Mouse (Mus musculus): ENCODE data around the gene Siae.

Gene Siae

GRCm38 (mm10) chr9:37670261-37670660 is 114.8 kb downstream of the Siae start:
- no peak for DNase-seq (ENCODE audit: low read depth in 1 of 2, low spot score in 2 of 2)

GRCm38 (mm10) chr9:37675287-37675686 is 119.8 kb downstream of the Siae start:
- DNase-seq (ENCODE audit: low read depth in 1 of 2, low spot score in 2 of 2), result no peak

GRCm38 (mm10) chr9:37681123-37681522 is 125.6 kb downstream of the Siae start:
- DNase-seq (ENCODE audit: low read depth in 1 of 2, low spot score in 2 of 2), result no peak

DNA sequence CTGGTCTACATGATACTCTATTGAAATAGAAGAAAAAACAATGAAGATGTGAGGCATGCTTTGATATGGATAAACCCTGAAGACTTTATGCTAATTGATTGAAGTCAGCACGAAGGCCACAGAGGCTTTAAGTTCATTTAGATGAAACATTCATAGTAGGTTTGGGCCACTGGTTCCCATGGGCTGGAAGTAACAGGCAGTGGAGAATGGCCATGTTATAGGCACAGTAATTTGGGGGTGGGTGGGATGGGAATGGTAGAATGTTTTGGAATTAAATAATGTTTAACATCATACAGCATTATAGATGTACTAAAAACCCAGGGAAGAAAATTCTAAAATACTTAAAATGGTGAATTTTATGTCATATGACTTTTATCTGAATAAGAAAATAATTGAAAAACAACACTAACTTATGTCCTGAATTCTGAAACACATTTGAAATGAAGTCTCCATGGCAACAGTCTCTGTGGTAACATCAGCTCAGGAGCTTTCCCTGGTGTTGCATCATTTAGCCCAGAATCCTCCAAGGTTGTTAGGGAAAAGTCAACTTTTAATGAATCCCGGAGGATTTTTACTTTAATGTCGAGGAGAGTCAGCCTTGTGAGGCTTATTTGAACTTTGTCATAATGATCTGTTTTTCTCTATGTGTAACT is 131.9 kb downstream of the Siae start:
- no peak for DNase-seq (ENCODE audit: low read depth in 1 of 2, low spot score in 2 of 2)

DNA sequence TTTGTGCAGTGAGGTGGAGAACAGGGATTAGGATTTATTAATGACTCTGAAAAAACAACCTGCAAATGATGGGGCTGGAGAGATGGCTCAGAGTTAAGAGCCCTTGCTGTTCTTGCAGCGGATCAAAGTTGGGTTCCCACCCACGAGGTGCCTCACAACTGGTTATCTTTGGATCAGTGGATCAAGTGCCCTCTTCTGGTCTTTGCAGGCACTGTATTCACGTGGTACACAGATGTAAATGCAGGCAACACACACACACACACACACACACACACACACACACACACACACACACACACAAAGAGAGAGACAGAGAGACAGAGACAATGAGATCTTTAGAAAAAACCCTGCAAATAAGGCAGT is 132.4 kb downstream of the Siae start:
- no peak for DNase-seq (ENCODE audit: low read depth in 1 of 2, low spot score in 2 of 2)

GRCm38 (mm10) chr9:37689970-37690686 is 134.6 kb downstream of the Siae start:
- no peak for DNase-seq (ENCODE audit: low read depth in 1 of 2, low spot score in 2 of 2)

Data from monocyte, adult 2 months (primary cell).